Mouse (Mus musculus) spleen, adult 2 months (tissue): ENCODE measurements around the gene Samd4b.

Source experiments
- CTCF ChIP-seq: fragments of 200-500 bp; IDR thresholded peaks from 2 replicates; pipeline ENCODE4 v1.5.1; 2011; ENCODE audit warnings: mild to moderate bottlenecking, inconsistent platforms; ENCODE audit not compliant: insufficient read depth, insufficient read length, insufficient replicate concordance; ENCODE audit errors: extremely low read depth
- POLR2A ChIP-seq: fragments of 200-500 bp; IDR thresholded peaks from 2 replicates; pipeline ENCODE4 v1.6.1; 2011; ENCODE audit warnings: low read depth, low read length, inconsistent platforms

GRCm38 (mm10) chr7:28495426-28495825 is 102.5 kb downstream of the Samd4b start:
- TF ChIP-seq CTCF (no peak), POLR2A (no peak)
